Mouse (Mus musculus): ENCODE data around the gene Carmil2.

Gene Carmil2

GRCm38 (mm10) chr8:105685796-105686308 is at the start of gene Carmil2:
Carmil2 (plus strand) TSS chr8:105686274.
- no peak for TF ChIP-seq GATA4 (IDR thresholded peaks at IDR 0.05; ENCODE audit: insufficient replicate concordance, low read length)

GRCm38 (mm10) chr8:105636963-105637510 is 49.0 kb upstream of the Carmil2 start, which contains the start of gene Agrp:
Agrp (minus strand) TSS chr8:105637393.
- TF ChIP-seq GATA4 (IDR thresholded peaks at IDR 0.05; ENCODE audit: insufficient replicate concordance, low read length), result no peak

GRCm38 (mm10) chr8:105637601-105638041 is 48.5 kb upstream of the Carmil2 start:
- TF ChIP-seq GATA4 (IDR thresholded peaks at IDR 0.05; ENCODE audit: insufficient replicate concordance, low read length), result no peak

- TF ChIP-seq GATA4 (IDR thresholded peaks at IDR 0.05; ENCODE audit: insufficient replicate concordance, low read length), result no peak
Measured at GRCm38 (mm10) chr8:105638510-105638909, 47.6 kb upstream of the Carmil2 start.

- TF ChIP-seq GATA4 (IDR thresholded peaks at IDR 0.05; ENCODE audit: insufficient replicate concordance, low read length), result no peak
Measured at GRCm38 (mm10) chr8:105639835-105640234, 46.2 kb upstream of the Carmil2 start.

GRCm38 (mm10) chr8:105640511-105640910 is 45.6 kb upstream of the Carmil2 start:
- TF ChIP-seq GATA4 (IDR thresholded peaks at IDR 0.05; ENCODE audit: insufficient replicate concordance, low read length), result no peak

- TF ChIP-seq GATA4 (IDR thresholded peaks at IDR 0.05; ENCODE audit: insufficient replicate concordance, low read length), result no peak
Measured at GRCm38 (mm10) chr8:105645205-105645604, 40.9 kb upstream of the Carmil2 start.

- TF ChIP-seq GATA4 (IDR thresholded peaks at IDR 0.05; ENCODE audit: insufficient replicate concordance, low read length), result no peak
Measured at GRCm38 (mm10) chr8:105648929-105649328, 37.1 kb upstream of the Carmil2 start.

GRCm38 (mm10) chr8:105657641-105658040 is 28.4 kb upstream of the Carmil2 start:
- TF ChIP-seq GATA4 (IDR thresholded peaks at IDR 0.05; ENCODE audit: insufficient replicate concordance, low read length), result no peak

- no peak for TF ChIP-seq GATA4 (IDR thresholded peaks at IDR 0.05; ENCODE audit: insufficient replicate concordance, low read length)
Measured at GRCm38 (mm10) chr8:105661167-105661566, 24.9 kb upstream of the Carmil2 start.

GRCm38 (mm10) chr8:105677891-105678290 is 8.2 kb upstream of the Carmil2 start:
- TF ChIP-seq GATA4 (IDR thresholded peaks at IDR 0.05; ENCODE audit: insufficient replicate concordance, low read length), result no peak

GRCm38 (mm10) chr8:105685325-105685724 is 749 bp upstream of the Carmil2 start:
- TF ChIP-seq GATA4 (IDR thresholded peaks at IDR 0.05; ENCODE audit: insufficient replicate concordance, low read length), result no peak

- TF ChIP-seq GATA4 (IDR thresholded peaks at IDR 0.05; ENCODE audit: insufficient replicate concordance, low read length), result no peak
Measured at GRCm38 (mm10) chr8:105686551-105686950, 477 bp downstream of the Carmil2 start.

GRCm38 (mm10) chr8:105687512-105687911 is 1.4 kb downstream of the Carmil2 start:
- TF ChIP-seq GATA4 (IDR thresholded peaks at IDR 0.05; ENCODE audit: insufficient replicate concordance, low read length), result no peak

- no peak for TF ChIP-seq GATA4 (IDR thresholded peaks at IDR 0.05; ENCODE audit: insufficient replicate concordance, low read length)
Measured at GRCm38 (mm10) chr8:105688242-105688752, 2.2 kb downstream of the Carmil2 start.

GRCm38 (mm10) chr8:105689256-105689982 is 3.3 kb downstream of the Carmil2 start:
- TF ChIP-seq GATA4 (IDR thresholded peaks at IDR 0.05; ENCODE audit: insufficient replicate concordance, low read length), result no peak

Measured in liver, adult (tissue).